Mouse (Mus musculus) skeletal muscle tissue, adult 2 months (tissue): Measurements from ENCODE around the gene Fhit.

Source experiments
- DNase-seq: peaks from one replicate; pipeline ENCODE4 v3.0.0-alpha.2; 2012; ENCODE audit warnings: low read depth, low spot score

The Fhit gene

GRCm38 (mm10) chr14:10139311-10139710 lies 1022.5 kb downstream of the Fhit start:
- DNase-seq = peak; percentile 2

GRCm38 (mm10) chr14:10133873-10134272 lies 1028.0 kb downstream of the Fhit start:
- DNase-seq = no peak

GRCm38 (mm10) chr14:10129675-10130074 lies 1032.2 kb downstream of the Fhit start:
- DNase-seq = no peak

GRCm38 (mm10) chr14:10129088-10129487 lies 1032.7 kb downstream of the Fhit start:
- no peak for DNase-seq

GRCm38 (mm10) chr14:10126536-10126935 lies 1035.3 kb downstream of the Fhit start:
- no peak for DNase-seq

GRCm38 (mm10) chr14:10122176-10122575 lies 1039.7 kb downstream of the Fhit start:
- no peak for DNase-seq

GRCm38 (mm10) chr14:10096236-10096635 lies 1065.6 kb downstream of the Fhit start:
- no peak for DNase-seq

- no peak for DNase-seq
Measured at GRCm38 (mm10) chr14:10079062-10079461, 1082.8 kb downstream of the Fhit start.

- no peak for DNase-seq
Measured at GRCm38 (mm10) chr14:10049947-10050346, 1111.9 kb downstream of the Fhit start.

- no peak for DNase-seq
Measured at GRCm38 (mm10) chr14:10047123-10047783, 1114.6 kb downstream of the Fhit start.

GRCm38 (mm10) chr14:10046336-10047122 lies 1115.3 kb downstream of the Fhit start:
- DNase-seq = no peak

GRCm38 (mm10) chr14:10038021-10038420 lies 1123.8 kb downstream of the Fhit start:
- DNase-seq = no peak

GRCm38 (mm10) chr14:10036685-10037215 lies 1125.1 kb downstream of the Fhit start:
- no peak for DNase-seq

GRCm38 (mm10) chr14:10035682-10036081 lies 1126.2 kb downstream of the Fhit start:
- DNase-seq = no peak

- DNase-seq = no peak
Measured at GRCm38 (mm10) chr14:10035270-10035669, 1126.6 kb downstream of the Fhit start.

GRCm38 (mm10) chr14:10023382-10023781 lies 1138.5 kb downstream of the Fhit start:
- DNase-seq = no peak

GRCm38 (mm10) chr14:10022304-10022703 lies 1139.5 kb downstream of the Fhit start:
- DNase-seq = no peak

GRCm38 (mm10) chr14:10020400-10021140 lies 1141.3 kb downstream of the Fhit start:
- no peak for DNase-seq

GRCm38 (mm10) chr14:10013817-10014266 lies 1148.0 kb downstream of the Fhit start:
- no peak for DNase-seq

- no peak for DNase-seq
Measured at GRCm38 (mm10) chr14:10013003-10013816, 1148.6 kb downstream of the Fhit start.

GRCm38 (mm10) chr14:10006278-10006677 lies 1155.6 kb downstream of the Fhit start:
- peak; percentile 71 for DNase-seq
